Mouse (Mus musculus) testis, adult 2 months (tissue): ENCODE measurements at regions not wholly inside any gene's neighbourhood (a gene's known extent, or its start where the extent isn't known, plus 50 kb on each side); places are given as distances from the start of the nearest gene placed in this dataset.

Experiments used
- H3K27ac ChIP-seq: fragments of 200-500 bp; 2 replicates; pipeline ENCODE4 v1.5.1; 2012; ENCODE audit warnings: low read depth, low read length; ENCODE audit not compliant: control insufficient read depth, insufficient read depth
- H3K27me3 ChIP-seq: fragments of 200-500 bp; 2 replicates; pipeline ENCODE4 v1.6.1; 2012; ENCODE audit warnings: mild to moderate bottlenecking, low read length, moderate library complexity; ENCODE audit not compliant: control insufficient read depth, insufficient read depth
- H3K36me3 ChIP-seq: fragments of 200-500 bp; 2 replicates; pipeline ENCODE4 v1.6.1; 2012; ENCODE audit warnings: mild to moderate bottlenecking, low read length; ENCODE audit not compliant: control insufficient read depth, insufficient read depth
- H3K4me1 ChIP-seq: fragments of 200-500 bp; 2 replicates; pipeline ENCODE4 v1.6.1; 2012; ENCODE audit warnings: low read length; ENCODE audit not compliant: control insufficient read depth, insufficient read depth
- H3K4me3 ChIP-seq: fragments of 200-500 bp; 2 replicates; pipeline ENCODE4 v1.5.1; 2012; ENCODE audit warnings: low read depth, mild to moderate bottlenecking, low read length, moderate library complexity, mixed read lengths; ENCODE audit not compliant: control insufficient read depth
- CTCF ChIP-seq: fragments of 200-500 bp; IDR thresholded peaks from 2 replicates; pipeline ENCODE4 v1.5.1; 2012; ENCODE audit warnings: low read depth, mild to moderate bottlenecking, inconsistent platforms, low read length, moderate library complexity; ENCODE audit not compliant: control insufficient read depth, insufficient read depth, insufficient replicate concordance
- POLR2A ChIP-seq: fragments of 200-500 bp; IDR thresholded peaks from 2 replicates; pipeline ENCODE4 v1.6.1; 2012; ENCODE audit warnings: low read depth, mild to moderate bottlenecking, inconsistent platforms, low read length, moderate library complexity; ENCODE audit not compliant: control insufficient read depth

DNA sequence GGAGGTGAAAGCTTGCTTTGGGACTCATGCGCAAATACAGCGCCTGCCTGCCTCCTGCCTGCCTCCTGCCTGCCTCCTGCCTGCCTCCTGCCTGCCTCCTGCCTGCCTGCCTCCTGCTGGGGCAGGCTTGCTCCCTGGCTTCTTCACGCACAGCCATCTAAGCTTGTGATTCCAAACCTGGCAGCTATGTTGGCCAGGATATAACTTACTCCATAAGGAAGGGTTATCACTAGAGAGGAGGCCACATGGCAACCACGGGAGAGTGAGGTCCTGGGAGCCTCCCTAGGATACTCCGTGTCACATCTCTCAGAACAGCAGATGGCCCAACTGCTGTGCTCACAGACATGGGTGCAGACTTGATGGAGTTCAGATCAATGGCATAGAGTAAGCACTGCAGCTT, 163.1 kb downstream of the Uaca start:
- H3K27me3 ChIP-seq: no peaks in the 10 kb centered on the region
- H3K36me3 ChIP-seq: no peaks in the 10 kb centered on the region
- no peak overlapping the region for H3K4me3 ChIP-seq
- no peak overlapping the region for H3K27ac ChIP-seq
- no peaks in the 10 kb centered on the region for H3K4me1 ChIP-seq
- TF ChIP-seq POLR2A: no peak
- no peak for TF ChIP-seq CTCF

DNA sequence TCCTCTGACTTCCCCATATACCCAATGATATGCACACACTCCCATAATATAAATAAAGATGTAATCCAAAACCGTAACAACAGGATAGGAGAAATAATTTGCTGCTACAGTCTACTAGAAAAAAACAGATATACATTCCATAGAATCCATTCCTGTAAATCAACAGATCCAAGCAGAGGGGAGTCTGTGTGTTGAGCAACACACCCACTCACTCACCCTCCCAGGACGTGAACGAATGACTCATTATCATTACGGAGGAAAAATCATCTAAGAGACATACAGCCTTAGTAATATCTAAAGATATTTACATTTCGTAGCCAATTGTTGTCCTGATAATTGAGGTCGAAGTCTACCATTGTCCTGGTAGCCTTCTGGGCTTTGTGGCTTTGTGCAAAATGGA, 165.2 kb downstream of the Uaca start:
- H3K36me3 ChIP-seq: no peaks in the 10 kb centered on the region
- H3K4me1 ChIP-seq: no peaks in the 10 kb centered on the region
- H3K4me3 ChIP-seq: no peak overlapping the region
- TF ChIP-seq POLR2A (no peak), CTCF (no peak)
- H3K27me3 ChIP-seq: no peaks in the 10 kb centered on the region
- H3K27ac ChIP-seq: no peak overlapping the region

DNA sequence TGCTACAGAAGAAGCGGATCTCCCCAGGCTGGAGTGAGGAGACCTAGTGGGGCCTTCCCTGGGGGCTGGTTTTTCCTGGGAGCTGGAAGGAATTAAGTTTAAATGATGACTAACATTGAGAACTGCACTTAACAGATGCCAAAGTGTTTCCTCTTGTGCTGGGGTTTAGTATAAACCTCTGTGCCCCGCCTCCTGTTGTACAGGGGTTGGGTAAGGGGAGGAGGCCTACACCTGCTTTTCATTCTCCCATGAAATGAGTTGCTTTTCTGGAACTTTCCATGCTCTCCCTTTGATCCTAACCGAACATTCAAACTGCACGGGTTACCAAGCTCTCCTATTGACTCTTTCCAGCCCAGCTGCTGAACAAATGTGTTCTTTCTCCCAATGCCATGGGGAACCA, 167.7 kb downstream of the Uaca start:
- Histone ChIP-seq H3K4me3 (no peak overlapping the region), H3K36me3 (no peaks in the 10 kb centered on the region), H3K27ac (no peak overlapping the region), H3K4me1 (no peaks in the 10 kb centered on the region), H3K27me3 (no peaks in the 10 kb centered on the region)
- TF ChIP-seq CTCF (no peak), POLR2A (no peak)

DNA sequence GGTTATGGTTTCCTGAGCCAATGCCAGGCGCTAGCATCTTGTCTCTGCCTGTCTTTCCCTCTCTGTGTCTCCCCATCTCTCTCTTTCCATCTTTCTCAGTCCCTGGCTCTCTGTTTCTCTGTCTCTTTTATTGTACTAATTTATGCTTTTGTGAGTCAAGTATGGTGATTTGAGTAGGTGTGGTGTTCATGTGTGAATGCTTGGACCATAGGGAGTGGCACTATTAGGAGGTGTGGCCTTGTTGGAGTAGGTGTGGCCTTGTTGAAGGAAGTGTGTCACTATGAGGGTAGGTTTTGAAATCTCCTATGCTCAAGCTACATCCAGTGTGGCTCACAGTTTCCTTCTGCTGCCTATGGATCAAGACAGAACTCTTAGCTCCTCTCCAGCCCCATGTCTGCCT, 171.3 kb downstream of the Uaca start:
- Histone ChIP-seq H3K4me3 (peak overlapping the region; percentile 24; the same call in 1 of the 2 replicates), H3K27me3 (no peaks in the 10 kb centered on the region), H3K4me1 (no peaks in the 10 kb centered on the region), H3K27ac (no peak overlapping the region), H3K36me3 (no peaks in the 10 kb centered on the region)
- TF ChIP-seq CTCF (no peak), POLR2A (no peak)

GRCm38 (mm10) chr9:60968281-60969031, 174.1 kb downstream of the Uaca start:
- H3K27ac ChIP-seq: no peak overlapping the region
- TF ChIP-seq POLR2A: no peak
- no peak for TF ChIP-seq CTCF

GRCm38 (mm10) chr9:60972201-60972910, 178.0 kb downstream of the Uaca start:
- no peaks in the 10 kb centered on the region for H3K27me3 ChIP-seq
- no peaks in the 10 kb centered on the region for H3K4me1 ChIP-seq
- TF ChIP-seq POLR2A (no peak), CTCF (no peak)
- H3K4me3 ChIP-seq: no peak overlapping the region
- no peak overlapping the region for H3K27ac ChIP-seq
- H3K36me3 ChIP-seq: no peaks in the 10 kb centered on the region

More at GRCm38 (mm10) chr9:60968281-60969031, 174.1 kb downstream of the Uaca start:
- no peaks in the 10 kb centered on the region for H3K4me1 ChIP-seq
- no peaks in the 10 kb centered on the region for H3K36me3 ChIP-seq
- H3K27me3 ChIP-seq: no peaks in the 10 kb centered on the region
- no peak overlapping the region for H3K4me3 ChIP-seq

DNA sequence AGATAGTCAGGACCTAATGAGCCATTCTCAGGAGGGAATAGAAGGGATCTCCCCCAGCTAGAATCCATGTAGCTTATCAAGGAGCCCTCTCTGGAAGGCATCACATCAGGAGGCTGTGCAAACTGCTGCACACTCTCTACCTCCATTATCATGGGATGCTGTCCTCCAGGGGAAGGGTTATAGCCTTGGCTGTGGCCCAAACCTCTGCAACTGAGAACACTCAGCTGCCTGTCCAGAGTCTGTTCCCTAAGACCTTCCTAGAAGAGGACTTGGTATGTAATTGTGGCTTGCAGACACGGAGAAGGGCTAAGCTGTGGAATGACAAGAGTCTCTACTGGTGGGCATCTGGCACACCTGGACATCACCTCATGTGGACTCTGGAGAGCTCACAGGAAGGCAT, 180.2 kb downstream of the Uaca start:
- H3K36me3 ChIP-seq: no peaks in the 10 kb centered on the region
- H3K27me3 ChIP-seq: no peaks in the 10 kb centered on the region
- H3K4me1 ChIP-seq: no peaks in the 10 kb centered on the region
- no peak overlapping the region for H3K27ac ChIP-seq
- H3K4me3 ChIP-seq: no peak overlapping the region
- TF ChIP-seq POLR2A (no peak), CTCF (no peak)
